Mouse (Mus musculus): Measurements from ENCODE around the gene Spred2.
A peak's percentile ranks its signal among the peaks of the same experiment; 100 is the strongest.

Spred2 gene

DNA sequence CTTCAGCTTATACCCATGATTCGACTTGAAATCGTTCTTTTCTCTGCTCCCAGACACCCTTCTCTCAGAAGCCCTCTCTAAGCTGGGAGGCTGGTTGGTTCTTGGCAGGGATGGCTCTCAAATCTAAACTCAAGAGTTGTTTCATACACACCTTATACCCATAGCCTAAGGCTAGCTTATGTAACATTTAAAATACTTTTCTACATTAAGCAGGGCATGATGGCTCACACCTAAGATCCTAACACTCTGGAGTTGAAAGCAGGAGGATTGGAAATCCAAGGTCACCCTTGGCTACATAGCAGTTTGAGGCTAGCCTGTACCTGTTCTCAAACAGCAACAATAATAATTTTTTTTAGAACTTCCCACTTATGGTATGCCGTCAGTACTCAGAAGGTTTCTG lies 34.8 kb downstream of the Spred2 start:
- no peak for DNase-seq

DNA sequence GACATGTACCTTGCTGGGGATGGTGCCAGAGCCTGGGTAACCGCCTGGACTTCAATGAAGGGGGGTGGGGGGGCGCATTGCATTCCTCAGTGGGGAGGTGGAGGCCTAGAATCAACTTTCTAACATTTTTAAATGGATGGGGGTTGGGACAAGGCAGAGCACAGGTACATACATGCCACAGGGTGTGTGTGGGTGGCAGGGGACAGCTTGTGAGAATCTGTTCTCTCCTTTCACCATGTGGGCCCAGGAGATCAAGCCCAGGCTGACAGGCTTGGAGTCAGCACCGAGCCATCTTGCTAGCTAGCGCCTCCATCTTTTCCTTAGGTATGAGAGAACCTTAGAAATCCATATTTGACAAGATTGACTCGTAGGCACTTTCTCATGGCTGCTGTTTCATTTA lies 35.7 kb downstream of the Spred2 start:
- DNase-seq = peak in 1 of 2 experiments; percentile 49

GRCm38 (mm10) chr11:19960541-19960940 lies 36.4 kb downstream of the Spred2 start:
- DNase-seq = peak in 1 of 2 experiments; percentile 63

DNA sequence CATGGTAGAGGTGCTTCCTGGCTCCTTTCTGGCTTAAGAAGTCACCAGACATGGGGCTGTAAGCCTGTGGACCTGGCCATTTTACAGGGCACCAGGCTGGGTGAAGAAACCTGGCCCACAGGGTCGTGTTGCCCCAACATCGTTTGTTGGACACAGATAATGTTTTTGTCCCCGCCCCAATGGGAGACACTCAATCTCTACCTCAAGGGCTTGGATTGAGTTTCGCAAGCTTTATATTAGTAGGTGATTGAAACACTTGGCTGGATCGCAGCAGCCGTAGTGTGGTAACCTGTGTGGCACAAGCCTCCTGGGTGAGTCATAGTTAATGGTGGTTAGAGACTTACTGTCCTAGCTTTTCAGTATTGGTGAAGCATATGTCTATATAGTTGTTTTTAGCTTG lies 36.9 kb downstream of the Spred2 start:
- no peak for DNase-seq

GRCm38 (mm10) chr11:19961766-19962365 lies 37.7 kb downstream of the Spred2 start:
- no peak for DNase-seq

DNA sequence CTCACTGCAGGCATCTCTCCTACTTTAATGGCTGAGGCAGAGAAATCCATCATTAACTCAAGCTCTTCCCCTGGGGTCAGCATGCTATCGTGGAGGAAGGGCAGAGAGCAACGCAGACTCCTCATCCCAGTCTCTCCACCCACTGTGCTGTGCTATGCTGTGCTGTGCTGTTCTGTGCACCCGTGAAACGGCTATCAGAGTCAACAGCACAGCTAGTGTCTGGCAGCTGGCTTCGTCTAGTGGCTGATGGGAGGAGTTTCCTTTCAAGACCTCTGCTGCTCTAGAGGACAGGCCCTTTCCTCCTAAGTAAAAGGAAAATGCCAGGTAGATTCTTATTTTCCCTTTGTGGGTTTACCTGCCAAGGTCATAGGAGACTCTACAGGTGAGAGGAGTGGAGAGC lies 38.6 kb downstream of the Spred2 start:
- DNase-seq = no peak

GRCm38 (mm10) chr11:19963717-19964141 lies 39.6 kb downstream of the Spred2 start:
- DNase-seq = no peak

DNA sequence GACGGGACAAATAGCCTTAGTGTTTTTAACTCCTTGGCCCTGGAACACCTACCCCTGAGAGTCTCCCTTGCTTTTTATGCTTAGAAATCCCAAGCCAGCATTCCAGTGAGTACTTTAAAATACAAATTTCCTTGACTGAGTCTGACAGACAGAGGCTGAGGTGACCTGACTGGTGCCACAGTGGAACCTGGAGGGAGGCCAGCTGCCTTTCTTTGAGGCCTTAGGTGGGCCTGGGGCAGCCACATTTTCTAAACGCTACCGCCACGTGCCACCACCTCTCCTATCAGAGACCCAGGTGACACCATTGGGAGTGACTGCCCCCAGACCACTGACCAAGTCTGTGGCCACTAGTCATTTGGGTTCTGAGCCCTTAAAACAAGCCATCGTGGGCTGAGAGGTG lies 40.2 kb downstream of the Spred2 start:
- DNase-seq = peak in 1 of 2 experiments; percentile 43

GRCm38 (mm10) chr11:19965037-19965611 lies 40.9 kb downstream of the Spred2 start:
- DNase-seq = peak; percentile 47 to 51

GRCm38 (mm10) chr11:19965664-19966063 lies 41.5 kb downstream of the Spred2 start:
- DNase-seq = no peak

GRCm38 (mm10) chr11:19966294-19966693 lies 42.1 kb downstream of the Spred2 start:
- DNase-seq = no peak

DNA sequence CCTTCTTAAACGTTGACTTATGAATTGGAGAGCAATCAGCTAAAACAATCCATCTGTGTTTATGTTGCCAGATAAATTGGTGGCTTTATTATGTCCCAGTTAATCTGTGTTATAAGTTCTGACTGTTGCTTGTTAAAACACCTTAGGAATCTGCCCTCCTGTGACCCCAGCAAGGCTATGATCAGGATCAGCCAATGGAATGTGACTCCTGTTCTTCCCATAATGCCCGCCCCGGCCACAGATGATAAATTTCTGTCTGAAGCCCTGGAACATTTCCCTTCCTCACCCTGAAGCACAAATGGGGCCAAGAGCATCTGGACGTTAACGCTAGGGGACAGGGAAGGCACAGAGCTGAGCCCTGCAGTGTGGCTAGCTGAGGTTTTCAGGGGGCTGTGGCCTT lies 45.4 kb downstream of the Spred2 start:
- no peak for DNase-seq

DNA sequence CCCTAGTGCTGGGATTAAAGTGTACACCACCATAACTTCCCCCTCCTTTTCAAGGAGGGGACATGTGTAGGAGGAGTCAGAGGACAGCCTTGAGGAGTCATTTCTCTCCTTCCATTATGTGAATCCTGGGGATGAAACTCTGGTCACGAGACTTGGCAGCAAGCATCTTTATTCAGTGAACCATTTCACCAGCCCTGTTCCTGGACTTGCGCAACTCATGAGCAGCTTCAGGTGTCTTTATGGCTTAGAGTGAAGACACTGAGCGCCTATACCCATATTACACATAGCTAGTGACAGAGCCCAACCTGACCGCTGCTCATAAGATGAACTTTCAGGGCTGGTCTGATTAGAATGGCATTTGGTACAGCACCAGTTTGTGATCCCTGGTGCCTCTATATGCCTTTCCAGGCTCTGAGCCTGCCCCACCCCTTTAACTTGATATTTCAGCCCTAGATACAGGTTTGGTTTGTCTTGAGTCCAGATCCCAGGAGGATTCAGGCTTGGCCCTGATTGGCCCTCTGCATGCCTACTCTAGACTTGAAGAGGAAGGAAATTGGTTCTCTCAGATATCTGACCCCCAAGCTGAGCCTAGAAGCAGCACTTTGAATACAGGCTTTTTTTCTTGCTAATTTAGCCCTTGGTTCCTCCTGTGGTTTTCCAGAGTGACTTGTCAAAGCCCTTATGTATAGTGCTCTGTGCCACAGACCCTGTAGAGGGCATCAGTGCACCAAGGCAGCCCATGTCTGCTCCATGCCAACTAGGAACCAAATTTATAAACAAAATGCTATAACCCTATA lies 48.0 kb downstream of the Spred2 start:
- peak in 1 of 2 experiments; percentile 53 for DNase-seq

- DNase-seq = no peak
Observed at GRCm38 (mm10) chr11:19973032-19973790, 49.0 kb downstream of the Spred2 start.

DNA sequence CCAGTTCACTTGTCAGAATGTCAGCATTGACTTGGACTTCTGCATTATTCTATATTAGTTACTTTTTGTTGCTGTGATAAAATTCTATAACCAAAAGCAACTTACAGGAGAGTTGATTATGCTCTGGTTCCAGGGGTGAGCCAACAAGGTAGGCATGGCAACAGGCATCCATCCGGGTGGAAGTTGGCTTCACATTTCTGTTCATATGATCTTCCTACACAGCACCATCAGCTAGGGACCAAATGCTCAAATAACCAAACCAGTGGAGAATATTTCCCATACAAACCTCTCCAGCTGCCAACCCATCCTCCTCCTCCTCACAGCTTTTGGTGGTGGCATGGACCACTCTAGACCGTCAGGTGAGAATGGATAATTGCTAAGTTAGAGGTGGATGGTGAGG lies 51.9 kb downstream of the Spred2 start:
- no peak for DNase-seq

DNA sequence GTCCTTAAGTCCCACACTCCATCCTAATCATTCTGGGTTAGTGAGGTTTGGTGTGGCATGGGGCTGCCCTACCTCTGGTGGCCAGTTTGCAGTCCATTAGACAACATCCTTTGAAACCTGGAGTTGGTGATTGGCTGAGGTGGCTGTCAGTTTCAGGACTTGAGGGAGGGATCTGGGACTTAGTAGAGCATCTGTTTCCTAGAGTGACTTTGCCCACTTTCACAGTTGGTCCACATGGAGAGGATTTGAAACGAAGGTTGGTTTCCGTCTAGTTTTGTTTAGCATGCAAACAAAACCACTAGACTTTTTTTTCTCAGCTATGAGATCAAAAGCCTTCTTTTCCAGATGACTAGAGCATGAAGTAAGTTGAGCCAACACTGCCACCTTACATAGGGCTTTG lies 53.5 kb downstream of the Spred2 start:
- DNase-seq = no peak

DNA sequence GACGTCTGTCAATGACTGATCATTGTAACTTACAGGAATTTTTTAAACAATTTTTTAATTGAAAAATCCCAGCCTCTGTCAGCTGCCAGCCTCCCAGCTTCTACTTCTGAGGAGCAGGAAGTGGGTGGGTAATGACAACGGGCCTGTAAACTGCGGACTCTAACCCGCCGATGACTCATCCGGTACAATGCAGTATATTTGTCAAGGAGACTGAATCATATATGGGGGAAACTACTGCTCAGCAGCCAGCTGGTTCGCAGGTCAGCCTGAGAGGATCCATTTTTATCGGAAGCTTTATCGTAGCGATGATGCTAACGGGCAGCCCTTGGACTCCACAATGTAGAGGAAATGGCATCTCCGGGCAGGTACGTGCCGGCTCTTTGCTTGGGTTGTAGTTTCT lies 55.2 kb downstream of the Spred2 start:
- peak; percentile 53 to 55 for DNase-seq

- no peak for DNase-seq
Observed at GRCm38 (mm10) chr11:19982113-19982512, 57.9 kb downstream of the Spred2 start.

DNA sequence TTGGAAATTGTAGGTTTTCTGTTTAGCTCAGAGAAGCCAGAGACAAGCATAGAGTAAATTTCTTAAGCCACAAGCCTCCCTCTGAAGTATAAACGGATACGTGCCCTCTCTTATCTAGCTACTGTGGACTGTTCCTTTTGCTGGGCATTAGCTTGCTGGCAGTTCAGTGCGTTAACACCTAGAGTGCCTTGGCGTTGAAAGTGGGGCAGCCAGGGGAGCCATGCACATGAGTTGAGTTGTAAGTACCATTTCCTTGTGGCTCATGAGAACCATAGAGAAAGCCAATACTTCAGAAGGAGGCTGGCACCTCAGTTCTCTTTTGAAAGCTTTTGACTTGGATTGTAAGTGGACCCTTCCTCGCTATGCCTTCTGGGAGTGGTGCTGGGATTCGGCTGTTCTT lies 58.6 kb downstream of the Spred2 start:
- DNase-seq = peak in 1 of 2 experiments; percentile 33

- DNase-seq = no peak
Observed at GRCm38 (mm10) chr11:19983298-19983697, 59.1 kb downstream of the Spred2 start.

- no peak for DNase-seq
Observed at GRCm38 (mm10) chr11:19984029-19984428, 59.9 kb downstream of the Spred2 start.

GRCm38 (mm10) chr11:19985283-19985854 lies 61.2 kb downstream of the Spred2 start:
- DNase-seq = no peak

DNA sequence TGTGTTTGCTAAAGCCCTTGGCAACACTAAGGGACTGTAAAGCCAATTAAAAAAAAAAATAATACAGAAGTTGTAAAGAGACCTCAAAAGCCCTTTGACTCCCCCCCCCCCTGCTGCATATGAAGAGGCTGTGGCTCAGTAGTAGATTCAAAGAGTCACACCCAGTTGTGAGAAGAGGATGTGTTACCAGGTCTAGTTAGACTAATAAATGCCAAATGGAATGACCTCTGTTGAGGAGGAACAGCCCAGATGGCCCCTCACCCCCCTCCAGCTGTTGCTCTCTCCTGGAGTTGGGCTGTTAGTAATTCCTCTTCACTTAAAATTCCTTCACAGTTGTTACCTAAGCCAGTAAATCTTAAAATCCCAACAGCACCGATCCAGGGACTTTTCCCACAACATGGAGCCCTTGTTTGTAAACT lies 62.3 kb downstream of the Spred2 start:
- no peak for DNase-seq

All from cerebellum, adult 18-20 months (tissue).